Mouse (Mus musculus) cerebellum, adult 2 months (tissue): ENCODE results near the gene Pgc. TPM values are rescaled to one million over a fixed set of nuclear protein-coding genes. Genes with fewer than 3 reads are reported as not detected.

ENCODE experiments used
- DNase-seq, 2 experiments: peaks; one replicate each; pipeline ENCODE4 v3.0.0; 2021
- H3K27ac ChIP-seq: fragments of 200-500 bp; 2 replicates; pipeline ENCODE4 v1.5.1; 2012; ENCODE audit warnings: low read length, control low read depth, inconsistent platforms; ENCODE audit not compliant: insufficient read depth
- H3K27me3 ChIP-seq: fragments of 200-500 bp; 2 replicates; pipeline ENCODE4 v1.6.1; 2012; ENCODE audit warnings: inconsistent platforms, mild to moderate bottlenecking, low read length, moderate library complexity; ENCODE audit not compliant: control insufficient read depth, insufficient read depth
- H3K4me1 ChIP-seq: fragments of 200-500 bp; 2 replicates; pipeline ENCODE4 v1.6.1; 2011; ENCODE audit warnings: low read length; ENCODE audit not compliant: control insufficient read depth, insufficient read depth
- H3K4me3 ChIP-seq: fragments of 200-500 bp; replicated peaks from 2 replicates; pipeline ENCODE3; 2011; ENCODE audit warnings: mild to moderate bottlenecking, low read depth, low read length, control low read depth; ENCODE audit not compliant: insufficient read depth
- CTCF ChIP-seq: fragments of 200-500 bp; IDR thresholded peaks from 2 replicates; pipeline ENCODE4 v1.5.1; 2011; ENCODE audit warnings: low read depth, mild to moderate bottlenecking, control low read depth, low read length, moderate library complexity, borderline replicate concordance; ENCODE audit not compliant: insufficient read depth
- POLR2A ChIP-seq: fragments of 200-500 bp; IDR thresholded peaks from 2 replicates; pipeline ENCODE4 v1.6.1; 2011; ENCODE audit warnings: low read length, control low read depth, borderline replicate concordance; ENCODE audit not compliant: insufficient read depth
- WGBS: fragments of 180-500 bp; shearing (Covaris S2); methylation state at CpG from one replicate; pipeline ENCODE4 v1.1.7; 2018; 5-methylcytosine and 5-hydroxymethylcytosine counted together
- polyA plus RNA-seq: library from polyadenylated mRNA; depleted of rRNA; stranded (reverse); fragments of >200 nt; gene quantifications from 2 replicates; pipeline ENCODE4 v1.2.3, GENCODE M21; 2012

The Pgc gene
- polyA plus RNA-seq, 1 experiment, result 0.31 TPM

DNA sequence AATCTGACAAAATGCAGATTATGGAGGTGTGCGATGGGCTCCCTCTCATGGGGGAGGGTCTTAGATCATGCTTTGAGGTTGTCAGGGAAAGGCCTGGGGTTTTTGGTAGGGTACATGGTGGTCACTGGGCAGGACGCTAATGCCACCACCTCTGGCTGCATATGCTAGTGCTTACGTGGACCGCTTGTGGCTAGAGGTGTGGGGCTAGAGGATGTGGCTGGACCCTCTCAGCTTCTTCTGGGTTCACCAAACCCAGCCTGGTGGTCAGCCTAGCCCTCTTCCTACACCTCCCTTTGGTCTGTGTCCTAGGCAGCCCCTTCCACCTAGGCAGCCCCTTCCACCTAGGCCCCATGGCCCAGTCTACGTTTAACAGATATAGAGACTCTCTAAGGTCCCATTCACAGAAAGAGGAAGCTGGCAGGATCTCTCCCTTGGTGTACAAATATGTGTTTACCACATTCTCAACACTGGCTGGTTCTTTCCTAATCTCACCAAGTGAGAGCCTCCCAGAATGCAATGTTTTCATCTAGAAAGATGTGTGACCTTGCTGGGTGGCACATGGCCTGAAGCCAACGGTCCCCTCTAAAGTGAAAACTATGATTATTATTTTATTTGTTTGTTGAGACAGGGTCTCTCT lies 39.9 kb downstream of the Pgc start:
- WGBS, result 90% methylated on average over 6 of the region's 6 CpGs
- no peak overlapping the region for H3K27ac ChIP-seq
- no peak for TF ChIP-seq POLR2A
- no peak for TF ChIP-seq CTCF
- H3K27me3 ChIP-seq, result no peaks in the 10 kb centered on the region
- H3K4me3 ChIP-seq, result no peak overlapping the region
- no peak for DNase-seq
- peaks cover 26% of the 10 kb centered on the region for H3K4me1 ChIP-seq

DNA sequence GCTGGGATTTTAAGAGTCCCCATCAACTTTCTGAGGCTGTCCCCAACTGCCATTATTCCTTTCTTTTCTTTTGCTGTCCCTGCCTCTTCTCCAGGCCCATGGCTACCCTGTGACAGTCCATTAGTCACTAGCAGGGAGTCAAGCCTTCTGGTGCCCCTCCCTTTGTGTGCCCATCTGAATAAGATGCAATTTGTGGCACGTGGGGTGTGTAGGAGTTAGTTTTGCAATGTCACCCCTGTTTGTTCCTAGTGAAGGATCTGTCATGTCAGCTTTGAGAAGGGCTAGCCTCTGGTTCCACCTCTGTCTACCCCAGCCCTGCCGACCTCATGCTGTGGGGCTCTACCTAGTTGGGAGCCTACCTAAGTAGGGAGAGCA lies 40.4 kb downstream of the Pgc start:
- Histone ChIP-seq H3K27ac (no peak overlapping the region), H3K27me3 (no peaks in the 10 kb centered on the region), H3K4me3 (no peak overlapping the region), H3K4me1 (peaks cover 24% of the 10 kb centered on the region)
- TF ChIP-seq POLR2A, result no peak
- TF ChIP-seq CTCF, result no peak
- 77% methylated on average over 2 of the region's 2 CpGs for WGBS
- no peak for DNase-seq

DNA sequence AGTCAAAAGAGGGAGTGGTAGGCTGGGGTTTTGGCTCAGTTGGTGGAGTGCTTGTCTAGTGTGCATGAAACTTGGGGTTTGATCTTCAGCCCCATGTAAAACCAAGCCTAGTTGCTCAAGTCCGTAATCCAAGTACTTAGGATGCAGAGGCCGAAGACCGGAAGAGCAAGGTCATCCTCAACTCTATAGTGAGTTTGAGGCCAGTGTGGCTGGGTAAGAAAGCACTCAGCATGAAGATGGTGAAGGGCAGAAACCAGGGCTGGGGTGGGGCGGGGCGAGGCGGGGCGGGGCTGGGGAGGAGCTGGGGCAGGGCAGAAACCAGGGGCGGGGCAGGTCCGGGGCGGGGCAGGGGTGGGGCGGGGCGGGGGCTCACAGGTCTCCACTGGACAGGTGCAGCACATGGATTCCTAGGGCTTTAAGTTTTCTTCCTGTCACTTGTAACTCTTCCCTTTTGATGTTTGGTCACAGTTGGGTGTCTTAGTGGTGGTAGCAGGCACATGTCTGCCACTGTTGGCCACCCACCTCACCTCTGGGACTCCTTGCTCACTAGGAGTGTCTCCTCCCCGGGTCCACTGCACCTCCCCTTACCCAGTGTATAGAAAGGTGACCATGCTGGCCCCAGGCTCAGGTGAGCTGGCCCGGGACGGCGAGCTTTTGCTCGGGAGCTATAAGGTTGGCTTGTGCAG lies 41.0 kb downstream of the Pgc start:
- 52% methylated on average over 17 of the region's 17 CpGs for WGBS
- TF ChIP-seq CTCF (no peak), POLR2A (no peak)
- H3K4me1 ChIP-seq, result peaks cover 18% of the 10 kb centered on the region
- DNase-seq, result no peak
- no peak overlapping the region for H3K27ac ChIP-seq
- H3K4me3 ChIP-seq, result no peak overlapping the region
- no peaks in the 10 kb centered on the region for H3K27me3 ChIP-seq

DNA sequence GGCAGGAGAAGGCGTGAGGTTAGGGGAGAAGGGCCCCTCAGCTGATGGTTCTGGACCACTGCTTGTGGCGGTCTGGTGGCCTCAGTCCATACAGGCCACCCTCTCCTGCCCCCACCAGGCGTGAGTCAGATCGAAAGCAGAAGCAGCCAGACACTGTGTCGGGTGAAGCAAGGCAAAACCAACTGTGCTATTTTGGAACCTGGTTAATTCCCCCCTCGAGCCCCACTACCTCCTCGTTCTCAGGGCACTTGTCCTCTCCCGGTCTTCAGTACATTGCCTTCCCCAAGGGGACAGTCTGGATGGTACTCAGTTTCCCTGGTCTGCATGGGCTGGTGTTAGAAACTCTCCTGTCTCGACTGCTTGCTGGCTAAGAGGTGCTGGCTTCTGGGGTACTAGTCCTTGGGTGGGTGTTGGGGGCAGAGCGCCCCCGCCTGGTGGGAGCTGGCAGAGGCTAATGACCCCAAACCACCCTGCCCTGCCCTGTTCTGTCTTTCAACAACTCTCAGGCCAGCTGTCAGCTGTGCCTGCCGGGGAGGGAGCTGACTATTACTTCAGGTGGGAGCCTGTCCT lies 42.1 kb downstream of the Pgc start:
- 43% methylated on average over 12 of the region's 12 CpGs for WGBS
- TF ChIP-seq CTCF (no peak; the same call in 1 of the 2 replicates), POLR2A (no peak)
- H3K4me3 ChIP-seq, result no peak overlapping the region
- peaks cover 10% of the 10 kb centered on the region for H3K4me1 ChIP-seq
- no peak for DNase-seq
- H3K27me3 ChIP-seq, result no peaks in the 10 kb centered on the region
- H3K27ac ChIP-seq, result no peak overlapping the region; the same call in 1 of the 2 replicates

DNA sequence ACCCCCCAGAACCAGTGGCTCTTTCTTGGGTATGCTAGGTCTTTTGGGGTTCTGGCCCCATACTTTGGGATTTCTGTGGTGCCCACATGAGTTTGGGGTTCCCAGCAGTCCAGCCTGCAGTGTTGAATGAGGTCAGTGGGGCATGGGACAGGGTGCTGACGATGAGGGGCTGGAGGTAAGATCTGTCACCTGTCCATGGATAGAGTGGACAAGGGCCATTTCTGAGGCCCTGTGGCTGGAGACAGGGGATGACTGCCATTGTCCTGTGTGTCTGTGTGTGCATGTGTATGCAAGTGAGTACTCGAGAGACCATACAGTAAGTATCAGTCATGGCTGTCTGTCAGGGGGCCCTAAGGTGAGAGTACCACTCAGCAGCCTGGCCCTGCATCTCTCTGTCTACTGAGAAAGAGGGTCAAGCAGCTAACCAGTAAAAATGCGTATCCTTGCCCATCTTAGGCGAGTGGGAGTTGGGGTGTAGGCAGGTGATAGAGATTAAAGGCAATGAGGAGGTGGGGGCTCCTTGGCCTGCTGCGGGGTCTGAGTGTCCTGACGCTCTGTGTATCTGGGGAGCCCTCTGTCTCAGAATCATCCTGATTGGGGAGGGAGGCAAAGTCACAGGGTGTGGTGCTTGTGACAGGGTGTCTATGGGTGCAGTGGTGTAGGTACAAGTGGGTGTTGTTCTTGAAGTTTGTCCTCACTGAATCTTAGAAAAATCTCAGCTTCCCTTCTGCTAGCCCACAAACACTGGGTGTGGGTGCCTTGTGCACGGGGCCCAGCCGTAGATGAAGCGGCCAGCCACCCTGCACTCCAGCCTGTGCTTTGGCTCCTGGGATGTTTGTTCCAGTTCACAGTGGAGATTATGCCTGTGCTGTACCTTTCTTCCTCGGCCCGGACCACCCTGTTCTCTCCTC lies 43.0 kb downstream of the Pgc start:
- Histone ChIP-seq H3K4me3 (no peak overlapping the region), H3K27ac (no peak overlapping the region)
- 84% methylated on average over 11 of the region's 11 CpGs for WGBS

DNA sequence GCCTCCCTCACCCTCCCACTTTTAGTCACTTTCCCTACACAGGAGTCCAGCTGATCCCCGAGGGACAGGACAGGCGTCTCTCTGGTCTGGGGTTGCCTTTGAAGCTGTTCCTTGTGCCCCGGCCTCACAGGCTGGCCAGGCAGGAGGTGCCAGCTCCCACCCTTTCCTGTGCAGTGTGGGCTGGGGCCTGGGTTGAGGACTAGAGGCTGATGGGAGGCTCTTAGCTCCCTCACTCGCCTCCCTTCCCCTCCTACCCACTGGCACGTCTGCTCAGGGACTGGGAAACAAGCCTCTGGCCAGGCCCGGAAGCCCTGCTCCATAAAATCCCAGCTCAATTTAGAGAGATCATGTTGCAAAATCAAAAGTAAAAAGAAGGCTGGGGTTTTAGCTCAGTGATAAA lies 47.0 kb downstream of the Pgc start:
- peaks cover 6% of the 10 kb centered on the region; the same call in 1 of the 2 replicates for H3K4me1 ChIP-seq
- DNase-seq, result no peak
- no peak overlapping the region for H3K4me3 ChIP-seq
- peak overlapping the region; percentile 49; the same call in 1 of the 2 replicates for H3K27ac ChIP-seq
- no peaks in the 10 kb centered on the region for H3K27me3 ChIP-seq
- 43% methylated on average over 6 of the region's 6 CpGs for WGBS
- no peak for TF ChIP-seq POLR2A
- no peak for TF ChIP-seq CTCF

More for the DNA sequence above, 43.0 kb downstream of the Pgc start:
- DNase-seq, result no peak
- Histone ChIP-seq H3K4me1 (peaks cover 6% of the 10 kb centered on the region; the same call in 1 of the 2 replicates), H3K27me3 (no peaks in the 10 kb centered on the region)
- TF ChIP-seq CTCF (no peak), POLR2A (no peak)

DNA sequence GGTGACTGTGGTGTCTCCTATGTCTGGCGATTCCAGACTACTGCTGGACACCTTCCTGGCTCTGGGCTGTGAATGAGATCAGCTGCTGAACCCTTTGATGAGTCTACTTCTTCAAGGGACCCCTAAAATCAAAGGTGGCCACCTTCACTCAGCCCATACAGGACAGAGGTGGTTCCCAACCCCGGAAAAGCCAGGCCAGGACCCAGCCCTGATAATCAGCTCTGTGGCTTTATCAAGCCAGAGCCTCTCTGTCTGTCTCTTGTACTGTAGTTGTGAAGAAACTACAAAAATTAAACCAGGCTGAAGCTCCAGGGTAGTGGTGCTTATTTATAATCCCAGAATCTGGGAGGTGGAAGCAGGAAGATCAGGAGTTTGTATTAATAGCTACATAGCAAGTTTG lies 50.5 kb downstream of the Pgc start:
- no peak overlapping the region for H3K4me3 ChIP-seq
- H3K27me3 ChIP-seq, result no peaks in the 10 kb centered on the region
- H3K4me1 ChIP-seq, result peaks cover 3% of the 10 kb centered on the region; the same call in 1 of the 2 replicates
- 61% methylated on average over 2 of the region's 2 CpGs for WGBS
- DNase-seq, result no peak
- TF ChIP-seq CTCF (no peak), POLR2A (no peak)
- H3K27ac ChIP-seq, result no peak overlapping the region

DNA sequence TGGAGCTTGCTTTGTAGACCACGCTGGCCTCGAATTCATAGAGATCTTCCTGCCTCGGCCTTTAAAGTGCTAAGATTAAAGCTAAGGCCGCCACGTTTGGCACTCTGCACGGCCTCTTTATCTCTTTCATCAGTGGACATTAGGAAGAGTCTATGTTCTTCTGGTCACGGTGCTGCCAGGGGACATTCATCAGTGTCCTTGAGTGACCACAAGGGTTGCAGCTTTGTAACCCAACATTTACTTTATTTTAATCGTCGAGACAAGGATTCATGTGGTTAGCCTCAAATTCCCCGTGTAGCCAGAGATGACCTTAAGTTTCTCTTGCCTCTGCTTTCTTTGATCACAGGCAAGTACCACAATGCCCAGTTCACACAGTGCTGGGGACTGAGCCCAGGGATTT lies 53.8 kb downstream of the Pgc start:
- no peak for DNase-seq

More for the DNA sequence above, 53.8 kb downstream of the Pgc start:
- TF ChIP-seq POLR2A (no peak), CTCF (no peak)
- Histone ChIP-seq H3K4me1 (no peaks in the 10 kb centered on the region), H3K27me3 (no peaks in the 10 kb centered on the region), H3K27ac (no peak overlapping the region), H3K4me3 (no peak overlapping the region)
- 82% methylated on average over 10 of the region's 10 CpGs for WGBS
